Mouse (Mus musculus) adipose tissue, adult 10 weeks (tissue): ENCODE data around the gene Smpdl3b. TPM values are rescaled to one million over a fixed set of nuclear protein-coding genes. Genes with fewer than 3 reads are reported as not detected.

Experiments used
- polyA plus RNA-seq: library from polyadenylated mRNA; stranded (reverse); fragments of 350-450 nt; fragmentation: Illumina TruSeq; extraction: RNeasy Lipid Tissue Mini Kit (QIAGEN cat#74804); gene quantifications from one replicate; pipeline ENCODE4 v1.2.3, GENCODE M21; 2014; ENCODE audit warnings: low read depth, low replicate concordance

Smpdl3b gene
- polyA plus RNA-seq = 15.6 TPM

DNA sequence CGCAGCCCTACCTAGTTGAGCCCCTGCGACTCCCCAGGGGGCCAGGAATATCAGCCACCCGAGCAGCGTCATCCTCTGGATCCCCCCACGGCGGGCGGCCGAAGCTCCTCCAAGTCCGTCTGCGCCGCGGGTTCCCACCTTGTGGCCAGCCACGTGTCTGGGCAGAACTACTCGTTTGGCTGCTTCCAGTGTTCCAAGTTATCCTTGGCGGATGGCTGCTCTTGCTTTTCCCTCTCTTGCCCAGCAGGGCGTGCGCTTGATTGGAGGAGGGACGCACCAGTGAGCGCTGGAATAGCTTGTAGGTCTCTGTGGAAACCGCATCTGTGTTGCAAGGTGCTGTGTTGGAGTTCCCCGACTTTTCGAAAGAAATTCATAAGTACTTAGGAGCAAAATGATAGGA lies at the start of gene Smpdl3b:
Gene Smpdl3b, minus strand, starts transcription at position 279 of the 400 bp plus-strand sequence.

DNA sequence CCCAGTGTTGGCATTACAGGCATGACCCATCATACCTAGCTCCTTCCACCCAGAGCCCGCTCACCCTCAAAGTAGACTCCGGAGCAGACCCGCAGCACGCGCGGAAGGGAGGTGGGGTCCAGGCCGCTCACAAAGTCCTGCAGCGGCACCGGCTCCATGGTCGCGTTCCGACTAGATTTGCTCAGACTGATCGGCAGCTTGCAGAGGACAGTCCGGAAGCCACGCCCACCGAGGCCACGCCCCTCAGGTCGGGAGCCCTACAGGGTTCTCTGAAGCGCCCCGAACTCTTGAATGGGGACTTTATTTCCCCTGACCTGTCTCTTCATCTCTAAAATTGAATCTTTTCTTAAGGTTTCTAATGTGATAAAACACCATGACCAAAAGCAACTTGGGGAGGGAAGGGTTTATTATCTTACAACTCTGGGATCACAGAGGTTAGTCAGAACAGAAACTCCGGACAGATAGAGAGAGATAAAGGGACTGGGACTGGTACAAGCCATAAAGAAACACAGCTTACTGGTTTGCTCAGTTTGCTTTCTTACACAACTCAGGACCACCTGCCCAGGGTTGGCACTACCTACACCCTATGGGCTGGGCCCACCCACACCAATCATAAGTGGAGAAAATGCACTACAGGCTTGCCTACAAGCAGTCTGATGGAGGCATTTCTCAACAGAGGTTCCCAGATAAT lies 39.3 kb upstream of the Smpdl3b start, which contains the start of gene Themis2:
Gene Themis2, minus strand, starts transcription at position 192 of the 691 bp plus-strand sequence.

DNA sequence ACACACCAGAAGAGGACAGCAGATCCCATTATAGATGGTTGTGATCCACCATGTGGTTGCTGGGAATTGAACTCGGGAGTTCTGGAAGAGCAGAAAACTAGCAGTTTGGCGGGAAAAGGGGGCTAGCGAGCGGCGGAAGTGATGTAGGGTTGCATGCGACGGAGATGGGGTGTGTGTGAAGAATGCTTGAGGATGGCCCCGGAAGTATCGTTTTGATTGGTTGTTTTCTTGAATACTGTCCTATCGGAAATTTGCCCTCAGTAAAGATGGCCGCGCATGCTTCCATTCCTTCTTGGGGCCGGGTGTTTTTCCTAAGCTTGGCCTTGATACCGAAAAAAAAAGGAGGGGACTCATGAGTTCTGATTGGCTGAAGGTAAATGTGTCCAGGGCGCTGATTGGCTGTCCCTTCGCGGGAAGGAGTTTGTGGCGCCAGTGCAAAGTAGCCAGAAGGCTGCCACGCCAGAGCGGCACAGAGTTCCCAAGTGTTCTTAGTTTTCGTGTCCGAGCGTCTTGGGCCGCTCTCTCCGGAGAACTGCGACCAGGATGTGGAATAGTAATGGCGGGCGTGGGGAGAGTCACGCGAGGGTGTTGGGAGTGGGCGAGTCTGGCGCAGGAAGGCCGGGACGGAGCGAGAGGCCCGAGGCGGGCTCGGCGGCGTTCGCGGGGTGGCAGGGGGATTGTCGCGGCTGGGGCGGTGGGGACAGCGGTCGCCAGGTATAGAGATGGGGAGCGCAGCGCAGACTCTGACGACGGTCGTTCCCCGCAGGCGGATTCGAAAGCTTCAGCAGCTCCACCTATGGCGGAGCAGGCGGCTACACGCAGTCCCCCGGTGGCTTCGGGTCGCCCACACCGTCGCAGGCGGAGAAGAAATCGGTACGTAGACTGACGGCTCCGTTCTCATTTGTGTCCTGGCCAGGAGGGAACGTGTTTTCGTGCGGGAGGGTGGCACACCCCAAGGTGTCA lies 11.1 kb upstream of the Smpdl3b start, which contains the start of gene Rpa2:
Gene Rpa2, plus strand, starts transcription at position 419 of the 963 bp plus-strand sequence.

DNA sequence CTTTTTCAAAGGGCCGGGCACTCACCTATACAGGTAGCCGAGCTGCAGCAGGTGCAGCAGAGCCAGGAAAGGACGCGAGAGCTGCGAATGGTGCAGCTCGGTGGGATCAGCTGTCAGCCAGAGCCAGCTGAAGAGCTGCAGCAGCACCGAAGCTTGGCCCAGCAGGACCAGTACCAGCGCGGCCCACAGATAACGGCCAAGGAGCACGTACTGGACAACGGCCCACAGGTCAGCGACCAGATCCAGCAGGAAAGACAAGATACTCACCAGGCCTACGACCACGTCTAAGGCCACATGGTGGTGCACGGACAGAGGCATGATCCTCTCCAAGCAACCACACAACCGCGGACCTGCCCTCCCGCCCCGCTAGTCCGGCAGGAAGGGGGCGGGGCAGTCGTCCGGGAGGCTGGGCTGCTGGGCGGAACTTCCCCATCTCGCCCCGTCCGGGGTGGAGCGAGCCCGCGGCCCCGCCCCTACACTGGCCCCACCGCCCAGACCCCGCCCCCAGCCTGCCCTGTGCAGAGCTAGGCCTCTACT lies 24.8 kb downstream of the Smpdl3b start, which contains the start of gene Xkr8:
Gene Xkr8, minus strand, starts transcription at position 399 of the 537 bp plus-strand sequence.

Other genes with a start within 250 kb of the Smpdl3b start
- gene Sesn2, start 246.8 kb downstream of the Smpdl3b start, polyA plus RNA-seq = 23.7 TPM
- 323 TPM for gene Atpif1, start 223.6 kb downstream of the Smpdl3b start, polyA plus RNA-seq
- gene Dnajc8, start 221.7 kb downstream of the Smpdl3b start, polyA plus RNA-seq = 105 TPM
- gene Ptafr, start 193.2 kb downstream of the Smpdl3b start, polyA plus RNA-seq = 11.8 TPM
- 16.1 TPM for gene Eya3, start 118.3 kb downstream of the Smpdl3b start, polyA plus RNA-seq
- gene Xkr8, start 24.7 kb downstream of the Smpdl3b start, polyA plus RNA-seq = 5.3 TPM
- gene Rpa2, start 11.1 kb upstream of the Smpdl3b start, polyA plus RNA-seq = 18.4 TPM
- gene Themis2, start 39.1 kb upstream of the Smpdl3b start, polyA plus RNA-seq = 7.7 TPM
- gene Ppp1r8, start 85.9 kb upstream of the Smpdl3b start, polyA plus RNA-seq = 24.2 TPM
- gene Stx12, start 127.3 kb upstream of the Smpdl3b start, polyA plus RNA-seq = 56.9 TPM
- 26.7 TPM for gene Fam76a, start 165.3 kb upstream of the Smpdl3b start, polyA plus RNA-seq
- gene Fgr, start 216.8 kb upstream of the Smpdl3b start, polyA plus RNA-seq = 2.7 TPM